In the genomic region with DNA sequence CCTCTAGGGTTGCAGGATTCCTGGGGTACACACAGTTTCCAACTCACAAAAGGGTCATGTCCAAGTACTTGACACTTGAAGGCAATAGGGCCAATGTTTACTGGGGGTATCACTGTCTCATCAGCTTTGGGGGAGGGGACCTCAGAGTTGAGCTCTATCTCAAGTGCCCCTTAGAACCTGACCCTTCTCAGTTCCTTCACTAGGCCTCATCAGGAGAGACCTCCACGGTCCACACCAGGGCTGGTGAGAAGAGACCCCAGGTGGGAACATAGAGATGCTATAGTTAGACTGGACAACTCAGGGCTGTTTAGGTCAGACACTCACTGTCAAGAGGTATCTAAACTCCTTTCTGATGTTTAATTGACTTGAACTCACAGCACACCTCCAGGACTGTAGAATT, we compare ENCODE assay signal across 21 mouse cellular contexts. TPM values are rescaled to one million over a fixed set of nuclear protein-coding genes. Genes with fewer than 3 reads are reported as not detected.
DNase-seq lines count a peak whose midpoint lies in the region; ATAC-seq and TF ChIP-seq lines count a peak whose summit lies in the region.
"Had no signal": no experiment of that assay in that cellular context is flagged by ENCODE, and none has a peak within 500 bp of the region (broad histone marks: within the 10 kb centered on the region; RNA-seq: fewer than 3 reads in every experiment).

No protein-coding gene starts in this region.

- peak overlapping the region; percentile 51 for H3K27ac ChIP-seq in gastrocnemius, adult 2 months
- peak overlapping the region; percentile 57 for H3K27ac ChIP-seq in heart, embryonic 12.5 days (ENCODE audit: poor library complexity, severe bottlenecking)
- peak overlapping the region; percentile 40; the same call in 1 of the 2 replicates for H3K27ac ChIP-seq in heart, embryonic 16.5 days (ENCODE audit: low read length)
- H3K27ac ChIP-seq in heart, embryonic 11.5 days (ENCODE audit: low read depth, low read length), result no peak overlapping the region
- H3K27ac ChIP-seq: embryonic facial prominence, embryonic 12.5 days; forebrain, embryonic 15.5 days; hindbrain, embryonic 15.5 days; kidney, embryonic 15.5 days had no signal

- H3K9ac ChIP-seq in heart, embryonic 12.5 days, result no peak overlapping the region
- no peak overlapping the region for H3K9ac ChIP-seq in heart, embryonic 16.5 days (ENCODE audit: low read length)
- H3K9ac ChIP-seq in heart, embryonic 11.5 days (ENCODE audit: low read depth, low read length), result no peak overlapping the region
- H3K9ac ChIP-seq: embryonic facial prominence, embryonic 12.5 days; forebrain, embryonic 15.5 days; hindbrain, embryonic 15.5 days; kidney, embryonic 15.5 days had no signal

- ATAC-seq in heart, embryonic 12.5 days (ENCODE audit: insufficient number of reproducible peaks, low FRiP score), result no peak
- ATAC-seq in heart, embryonic 16.5 days (replicated peaks; ENCODE audit: extremely low read depth, insufficient read depth, low FRiP score), result no peak
- ATAC-seq in heart, embryonic 11.5 days (replicated peaks; ENCODE audit: insufficient number of reproducible peaks, low FRiP score, low TSS enrichment), result no peak
- ATAC-seq: CD4-positive, CD25-positive, alpha-beta regulatory T cell, adult 4 months; forebrain, embryonic 15.5 days; intestine, embryonic 16.5 days had no signal

- H3K4me2 ChIP-seq in heart, embryonic 12.5 days, result no peak overlapping the region
- no peak overlapping the region for H3K4me2 ChIP-seq in heart, embryonic 16.5 days (ENCODE audit: low read depth, low read length)
- no peak overlapping the region for H3K4me2 ChIP-seq in heart, embryonic 11.5 days
- H3K4me2 ChIP-seq: embryonic facial prominence, embryonic 12.5 days; forebrain, embryonic 15.5 days; hindbrain, embryonic 15.5 days; kidney, embryonic 15.5 days had no signal

- no peak overlapping the region for H3K4me3 ChIP-seq in gastrocnemius, adult 2 months
- H3K4me3 ChIP-seq in heart, embryonic 12.5 days, result no peak overlapping the region
- H3K4me3 ChIP-seq in heart, embryonic 16.5 days (ENCODE audit: low read length), result no peak overlapping the region
- H3K4me3 ChIP-seq in heart, embryonic 11.5 days (ENCODE audit: low read depth, low read length), result no peak overlapping the region
- H3K4me3 ChIP-seq: embryonic facial prominence, embryonic 12.5 days; forebrain, embryonic 15.5 days; hindbrain, embryonic 15.5 days; kidney, embryonic 15.5 days had no signal

- 49% methylated on average over 1 of the region's 1 CpGs for WGBS in heart, embryonic 12.5 days
- WGBS in heart, embryonic 16.5 days, result 46% methylated on average over 1 of the region's 1 CpGs
- 61% methylated on average over 1 of the region's 1 CpGs for WGBS in heart, embryonic 11.5 days (ENCODE audit: insufficient replicate concordance)

- no peaks in the 10 kb centered on the region for H3K9me3 ChIP-seq in heart, embryonic 12.5 days (replicated peaks)
- no peaks in the 10 kb centered on the region for H3K9me3 ChIP-seq in heart, embryonic 16.5 days (replicated peaks; ENCODE audit: control insufficient read depth, low read length)
- H3K9me3 ChIP-seq in heart, embryonic 11.5 days (replicated peaks; ENCODE audit: control insufficient read depth, low read length), result no peaks in the 10 kb centered on the region
- H3K9me3 ChIP-seq: embryonic facial prominence, embryonic 12.5 days; forebrain, embryonic 15.5 days; G1E; hindbrain, embryonic 15.5 days; kidney, embryonic 15.5 days had no signal

- DNase-seq in gastrocnemius, adult 2 months, result no peak
- no peak for DNase-seq in gastrocnemius, postnatal 4 days (ENCODE audit: low spot score in 2 of 2)
- DNase-seq in heart, postnatal 25 days (ENCODE audit: low spot score), result no peak
- DNase-seq in adipocyte (ENCODE audit: low spot score), result no peak
- DNase-seq: adrenal gland, postnatal 10 days; B cell, adult 2 months; cerebellum, adult 11-12 months; cerebellum, adult 9-10 months; cerebellum, postnatal 25 days; gastrocnemius, postnatal 10 days; kidney, adult 2 months had no signal

- H3K4me1 ChIP-seq in heart, embryonic 12.5 days (replicated peaks), result peaks cover 49% of the 10 kb centered on the region
- H3K4me1 ChIP-seq in heart, embryonic 16.5 days (ENCODE audit: control insufficient read depth, insufficient read depth, low read length), result peaks cover 37% of the 10 kb centered on the region
- H3K4me1 ChIP-seq in heart, embryonic 11.5 days (ENCODE audit: control insufficient read depth, insufficient read depth, low read length), result peaks cover 36% of the 10 kb centered on the region
- H3K4me1 ChIP-seq: embryonic facial prominence, embryonic 12.5 days; forebrain, embryonic 15.5 days; hindbrain, embryonic 15.5 days had no signal

- intact Hi-C loops in gastrocnemius, adult 2 months (cut with DNase I), result loop anchor here (5.0 kb wide), 1 partner anchor 37 kb away; no protein-coding TSS in a partner anchor
- intact Hi-C loops in heart, postnatal 25 days (cut with DNase I), result no loop called here

- no peaks in the 10 kb centered on the region for H3K27me3 ChIP-seq in heart, embryonic 12.5 days (replicated peaks)
- no peaks in the 10 kb centered on the region for H3K27me3 ChIP-seq in heart, embryonic 16.5 days (ENCODE audit: control insufficient read depth, insufficient read depth, low read length)
- H3K27me3 ChIP-seq in heart, embryonic 11.5 days (ENCODE audit: control insufficient read depth, insufficient read depth, low read length), result no peaks in the 10 kb centered on the region
- H3K27me3 ChIP-seq: embryonic facial prominence, embryonic 12.5 days; forebrain, embryonic 15.5 days; hindbrain, embryonic 15.5 days; kidney, embryonic 15.5 days had no signal

- TF ChIP-seq CTCF in gastrocnemius, adult 2 months (IDR thresholded peaks at IDR 0.05), result no peak

- peaks cover 27% of the 10 kb centered on the region for H3K36me3 ChIP-seq in heart, embryonic 12.5 days
- H3K36me3 ChIP-seq in heart, embryonic 16.5 days (ENCODE audit: control insufficient read depth, insufficient read depth), result peaks cover 6% of the 10 kb centered on the region
- H3K36me3 ChIP-seq in heart, embryonic 11.5 days (ENCODE audit: control insufficient read depth, insufficient read depth, low read length), result no peaks in the 10 kb centered on the region
- H3K36me3 ChIP-seq: embryonic facial prominence, embryonic 12.5 days; forebrain, embryonic 15.5 days; hindbrain, embryonic 15.5 days; kidney, embryonic 15.5 days had no signal

RNA-seq across cellular contexts. Expression of gene Ehd4, which starts 15.3 kb away (rescaled TPM):
- 10 to 100 TPM; 19.5 to 31.7 TPM for total RNA-seq in gastrocnemius, adult 2 months (2021)
- total RNA-seq in gastrocnemius, postnatal 4 days (2021), result 100 to 1,000 TPM; 166 to 179 TPM
- 159 and 186 TPM in 2 replicates for polyA plus RNA-seq in heart, embryonic 12.5 days (2016; fragmentation: Nextera tagmentation; extraction: Ambion mirVana)
- 100 to 1,000 TPM; 377 to 459 TPM for total RNA-seq in heart, postnatal 25 days (2021)
- 163 and 195 TPM in 2 replicates for polyA plus RNA-seq in heart, embryonic 16.5 days (2015; fragmentation: Nextera tagmentation; extraction: Ambion mirVana)
- 97.3 and 113 TPM in 2 replicates for polyA plus RNA-seq in heart, embryonic 11.5 days (2014; fragmentation: Nextera tagmentation; extraction: Ambion mirVana)

Comparison
In these comparisons a context has a peak if more than half of its experiments do, and no peak if none do; other contexts are left out.
1. RNA of gene Ehd4, which starts 15.3 kb away (total RNA-seq): 377 to 459 TPM in heart, postnatal 25 days and 166 to 179 TPM in gastrocnemius, postnatal 4 days; 19.5 to 31.7 TPM in gastrocnemius, adult 2 months; every median in the first group is over 4 times any median in the second.